Mouse (Mus musculus) bone marrow macrophage, adult 2 months (primary cell): ENCODE results near the gene Sec13.

Source experiments
- CTCF ChIP-seq: IDR thresholded peaks from 2 replicates; pipeline ENCODE4 v1.5.1; 2012; ENCODE audit warnings: low read depth, mild to moderate bottlenecking, low read length, moderate library complexity
- POLR2A ChIP-seq: IDR thresholded peaks from 2 replicates; pipeline ENCODE4 v1.6.1; 2012; ENCODE audit warnings: mild to moderate bottlenecking, low read depth, low read length, borderline replicate concordance

- TF ChIP-seq CTCF (no peak), POLR2A (no peak)
Observed at GRCm38 (mm10) chr6:113690008-113690399, 50.5 kb downstream of the Sec13 start.
